ENCODE assay signal across 17 mouse cellular contexts in genomic region chr11:12258411-12258810, GRCm38 (mm10).
"Had no signal": no experiment of that assay in that cellular context is flagged by ENCODE, and none has a peak within 500 bp of the region (broad histone marks: within the 10 kb centered on the region; RNA-seq: fewer than 3 reads in every experiment).

No protein-coding gene starts in this region.

- H3K27me3 ChIP-seq: liver, embryonic 13.5 days; midbrain, embryonic 12.5 days had no signal

- H3K4me2 ChIP-seq: liver, embryonic 13.5 days; midbrain, embryonic 12.5 days had no signal

- DNase-seq: kidney, adult 2 months; kidney, postnatal 36 days; layer of hippocampus, postnatal 36 days; liver, embryonic 13.5 days; lung, adult 2 months; right cerebral cortex, adult 18-20 months; right cerebral cortex, postnatal 14 days; right cerebral cortex, postnatal 4 days; thymus, adult 2 months; thymus, postnatal 25 days had no signal

- H3K9me3 ChIP-seq: liver, embryonic 13.5 days; midbrain, embryonic 12.5 days had no signal

- H3K9ac ChIP-seq: liver, embryonic 13.5 days; midbrain, embryonic 12.5 days had no signal

- H3K36me3 ChIP-seq: liver, embryonic 13.5 days; midbrain, embryonic 12.5 days had no signal

- H3K27ac ChIP-seq: kidney, postnatal 0 days; left cerebral cortex, adult 2 months; liver, embryonic 13.5 days; macrophage; midbrain, embryonic 12.5 days; stomach, postnatal 0 days had no signal

- H3K4me3 ChIP-seq: left cerebral cortex, adult 2 months; liver, embryonic 13.5 days; midbrain, embryonic 12.5 days had no signal

- ATAC-seq: intestine, postnatal 0 days; midbrain, embryonic 16.5 days had no signal
